In the genomic region with DNA sequence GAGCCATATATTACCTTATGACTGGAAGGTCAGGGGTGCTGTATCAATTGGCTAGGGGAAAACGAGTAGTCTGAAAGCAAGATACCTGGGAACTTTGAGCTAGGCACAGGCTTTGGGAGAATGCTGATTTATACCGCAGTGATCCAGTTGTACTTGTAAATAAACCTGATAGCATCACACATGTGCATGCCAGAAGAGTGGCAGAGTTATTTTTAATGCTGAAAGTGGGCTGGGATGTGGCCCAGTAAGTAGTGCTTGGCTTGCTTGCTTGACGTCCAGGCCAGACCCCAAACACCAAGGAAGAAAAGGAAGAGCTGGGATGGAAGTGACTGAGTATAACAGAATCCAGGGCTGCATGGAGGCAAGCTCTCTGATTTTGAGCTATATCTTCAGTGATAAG, we compare ENCODE assay signal across 15 mouse cellular contexts.
"Had no signal": no experiment of that assay in that cellular context is flagged by ENCODE, and none has a peak within 500 bp of the region (broad histone marks: within the 10 kb centered on the region; RNA-seq: fewer than 3 reads in every experiment).

No protein-coding gene starts in this region.

- H3K27ac ChIP-seq: limb, embryonic 15.5 days; liver, embryonic 12.5 days; midbrain, embryonic 10.5 days; neural tube, embryonic 15.5 days; stomach, embryonic 15.5 days had no signal

- ATAC-seq: liver, embryonic 12.5 days had no signal

- H3K4me2 ChIP-seq: limb, embryonic 15.5 days; liver, embryonic 12.5 days; lung, embryonic 14.5 days; neural tube, embryonic 15.5 days; stomach, embryonic 15.5 days had no signal

- H3K27me3 ChIP-seq: limb, embryonic 15.5 days; liver, embryonic 12.5 days; neural tube, embryonic 15.5 days; stomach, embryonic 15.5 days had no signal

- H3K9ac ChIP-seq: limb, embryonic 15.5 days; liver, embryonic 12.5 days; lung, embryonic 14.5 days; neural tube, embryonic 15.5 days; stomach, embryonic 15.5 days had no signal

- DNase-seq: kidney, postnatal 36 days; layer of hippocampus, adult 9-11 months; layer of hippocampus, postnatal 36 days; lung, embryonic 14.5 days; lung, postnatal 10 days; lung, postnatal 4 days; midbrain, embryonic 14.5 days; thymus, adult 2 months; thymus, postnatal 25 days had no signal

- H3K36me3 ChIP-seq: limb, embryonic 15.5 days; liver, embryonic 12.5 days; midbrain, embryonic 10.5 days; neural tube, embryonic 15.5 days; stomach, embryonic 15.5 days had no signal

- H3K4me3 ChIP-seq: limb, embryonic 15.5 days; liver, embryonic 12.5 days; midbrain, embryonic 10.5 days; myocyte; neural tube, embryonic 15.5 days; stomach, embryonic 15.5 days had no signal

- H3K9me3 ChIP-seq: limb, embryonic 15.5 days; liver, embryonic 12.5 days; midbrain, embryonic 10.5 days; neural tube, embryonic 15.5 days; stomach, embryonic 15.5 days had no signal
